Mouse (Mus musculus) adrenal gland, postnatal 10 days (tissue): ENCODE results near the gene Cnrip1. TPM values are rescaled to one million over a fixed set of nuclear protein-coding genes. Genes with fewer than 3 reads are reported as not detected.

ENCODE experiments used
- DNase-seq: peaks from one replicate; pipeline ENCODE4 v3.0.0; 2021; ENCODE audit warnings: mixed read lengths
- total RNA-seq, 2 experiments: library from RNA; stranded (reverse); gene quantifications; 2 replicates each; pipeline ENCODE4 v1.2.3; 2021

Cnrip1 gene
- total RNA-seq, 2 experiments from 2014 or later = 16.1 to 22.2 TPM

DNA sequence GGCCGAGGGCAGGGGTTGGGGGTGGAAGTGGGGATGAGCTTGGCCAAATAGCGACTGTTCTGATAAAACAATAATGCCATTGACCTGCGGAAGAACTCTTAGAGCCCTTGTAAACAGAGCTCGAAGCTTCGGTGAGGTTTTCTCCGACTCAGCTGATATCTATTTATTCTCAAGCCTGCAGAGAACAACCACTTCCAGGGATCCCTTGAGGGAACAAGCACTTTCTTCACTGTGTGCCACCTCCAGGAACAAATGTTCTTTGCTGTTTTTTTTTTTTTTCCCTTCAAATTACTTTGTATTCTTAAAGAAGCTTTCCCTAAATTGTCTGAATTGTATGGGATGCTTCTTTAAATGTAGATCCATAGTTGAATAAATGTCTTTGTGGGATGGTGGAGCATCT is 56.0 kb downstream of the Cnrip1 start:
- DNase-seq = no peak

GRCm38 (mm10) chr11:17112419-17113090 is 61.2 kb downstream of the Cnrip1 start:
- DNase-seq = no peak

- DNase-seq = no peak
Observed at GRCm38 (mm10) chr11:17126418-17126817, 75.0 kb downstream of the Cnrip1 start.

Other genes starting within 250 kb of the Cnrip1 start
- 1 to 10 TPM; 1.3 to 2.1 TPM for gene Fbxo48, start 100.2 kb upstream of the Cnrip1 start, total RNA-seq
- gene Plek, start 795 bp downstream of the Cnrip1 start, total RNA-seq = 1 to 10 TPM; 4.8 to 5.4 TPM
- 10 to 100 TPM; 89.5 to 97.4 TPM for gene Ppp3r1, start 107.7 kb downstream of the Cnrip1 start, total RNA-seq
- gene Wdr92, start 130.5 kb downstream of the Cnrip1 start, total RNA-seq = 10 to 100 TPM; 13.7 to 14.6 TPM
- gene Pno1, start 160.0 kb downstream of the Cnrip1 start, total RNA-seq = 10 to 100 TPM; 35.0 to 38.5 TPM
- gene C1d, start 206.0 kb downstream of the Cnrip1 start, total RNA-seq = 10 to 100 TPM; 54.5 to 63.3 TPM